Mouse (Mus musculus) neural tube, embryonic 11.5 days (tissue): Measurements from ENCODE around the gene Spag6l. TPM values are rescaled to one million over a fixed set of nuclear protein-coding genes. Genes with fewer than 3 reads are reported as not detected.
"Not testable (repeated sequence)": the region's sequence is repeated elsewhere in the genome, so short reads cannot be mapped to it uniquely, and the experiment has no call there.

ENCODE experiments used
- ATAC-seq: fragments of 200-750 bp; cut with Nextera tagmentation; 2 replicates; pipeline ENCODE4 v1.8.0; 2017; ENCODE audit warnings: moderate number of reproducible peaks, mild to moderate bottlenecking, moderate TSS enrichment, moderate library complexity; ENCODE audit not compliant: insufficient read depth, low FRiP score, low TSS enrichment
- DNase-seq: peaks from one replicate; pipeline ENCODE4 v3.0.0-alpha.2; 2015; ENCODE audit warnings: low spot score
- H3K27ac ChIP-seq: fragments of 300-500 bp; sonication (generic); 2 replicates; pipeline ENCODE4 v1.5.1; 2014; ENCODE audit warnings: low read depth, mild to moderate bottlenecking, low read length
- H3K27me3 ChIP-seq: fragments of 300-500 bp; sonication (generic); 2 replicates; pipeline ENCODE4 v1.6.1; 2014; ENCODE audit warnings: mild to moderate bottlenecking, low read length, mixed read lengths; ENCODE audit not compliant: control insufficient read depth, insufficient read depth
- H3K36me3 ChIP-seq: fragments of 300-500 bp; sonication (generic); 2 replicates; pipeline ENCODE4 v1.6.1; 2014; ENCODE audit warnings: mild to moderate bottlenecking, low read length, moderate library complexity, mixed read lengths; ENCODE audit not compliant: control insufficient read depth, insufficient read depth
- H3K4me1 ChIP-seq: fragments of 300-500 bp; sonication (generic); 2 replicates; pipeline ENCODE4 v1.6.1; 2014; ENCODE audit warnings: low read length, mixed read lengths; ENCODE audit not compliant: control insufficient read depth, insufficient read depth
- H3K4me2 ChIP-seq: fragments of 300-500 bp; sonication (generic); 2 replicates; pipeline ENCODE4 v1.6.1; 2014; ENCODE audit warnings: low read depth, mild to moderate bottlenecking, moderate library complexity
- H3K4me3 ChIP-seq: fragments of 300-500 bp; sonication (generic); 2 replicates; pipeline ENCODE4 v1.5.1; 2014; ENCODE audit warnings: low read depth, low read length
- H3K9ac ChIP-seq: fragments of 300-500 bp; sonication (generic); 2 replicates; pipeline ENCODE4 v1.6.1; 2014; ENCODE audit warnings: mild to moderate bottlenecking, low read length
- H3K9me3 ChIP-seq: fragments of 300-500 bp; sonication (generic); 2 replicates; pipeline ENCODE4 v1.6.1; 2016; ENCODE audit warnings: low read length; ENCODE audit not compliant: control insufficient read depth
- WGBS: fragments of 180-500 bp; shearing (Covaris S2); extraction: QIAGEN DNeasy Blood & Tissue Kit; methylation state at CpG from one replicate; pipeline ENCODE4 v1.1.7; 2014; 5-methylcytosine and 5-hydroxymethylcytosine counted together
- polyA plus RNA-seq: library from polyadenylated mRNA; unstranded; fragments of >200 nt; fragmentation: Nextera tagmentation; extraction: Ambion mirVana; gene quantifications from 2 replicates; pipeline ENCODE4 v1.2.1, GENCODE M21; 2014

Gene Spag6l
- polyA plus RNA-seq, 1 experiment from 2014 or later: 1.2 TPM

- no peaks in the 10 kb centered on the region for H3K9me3 ChIP-seq
- no peak overlapping the region for H3K4me3 ChIP-seq
- ATAC-seq (no peak), DNase-seq (no peak)
- no peak overlapping the region for H3K4me2 ChIP-seq
- 80% methylated on average over 13 of the region's 13 CpGs for WGBS
- H3K4me1 ChIP-seq: no peaks in the 10 kb centered on the region
- H3K27ac ChIP-seq: no peak overlapping the region
- H3K27me3 ChIP-seq: no peaks in the 10 kb centered on the region
- no peaks in the 10 kb centered on the region for H3K36me3 ChIP-seq
- H3K9ac ChIP-seq: no peak overlapping the region
These were observed 27.6 kb upstream of the Spag6l start for GRCm38 (mm10) chr16:16856731-16857476.

GRCm38 (mm10) chr16:16856054-16856453, 26.8 kb upstream of the Spag6l start:
- H3K9me3 ChIP-seq, ATAC-seq, H3K4me3 ChIP-seq, H3K4me2 ChIP-seq, H3K27me3 ChIP-seq, H3K9ac ChIP-seq, DNase-seq, H3K36me3 ChIP-seq, H3K27ac ChIP-seq, H3K4me1 ChIP-seq: not testable (repeated sequence)
- WGBS: 87% methylated on average over 9 of the region's 9 CpGs

GRCm38 (mm10) chr16:16855541-16855940, 26.3 kb upstream of the Spag6l start:
- DNase-seq (no peak), ATAC-seq (no peak)

GRCm38 (mm10) chr16:16854836-16855235, 25.6 kb upstream of the Spag6l start:
- Histone ChIP-seq H3K9ac (no peak overlapping the region), H3K9me3 (no peaks in the 10 kb centered on the region), H3K4me3 (no peak overlapping the region), H3K36me3 (no peaks in the 10 kb centered on the region), H3K27ac (no peak overlapping the region), H3K4me1 (no peaks in the 10 kb centered on the region), H3K4me2 (no peak overlapping the region), H3K27me3 (no peaks in the 10 kb centered on the region)
- 29% methylated on average over 6 of the region's 6 CpGs for WGBS
- DNase-seq: peak; percentile 19
- ATAC-seq: no peak

More at GRCm38 (mm10) chr16:16855541-16855940, 26.3 kb upstream of the Spag6l start:
- Histone ChIP-seq H3K9ac (no peak overlapping the region), H3K4me2 (no peak overlapping the region), H3K36me3 (no peaks in the 10 kb centered on the region), H3K27ac (no peak overlapping the region), H3K4me3 (no peak overlapping the region), H3K9me3 (no peaks in the 10 kb centered on the region), H3K4me1 (no peaks in the 10 kb centered on the region), H3K27me3 (no peaks in the 10 kb centered on the region)
- WGBS: 91% methylated on average over 1 of the region's 1 CpGs

- Histone ChIP-seq H3K9ac (no peak overlapping the region), H3K27ac (no peak overlapping the region), H3K4me3 (no peak overlapping the region), H3K9me3 (no peaks in the 10 kb centered on the region), H3K4me1 (no peaks in the 10 kb centered on the region), H3K36me3 (no peaks in the 10 kb centered on the region), H3K27me3 (no peaks in the 10 kb centered on the region), H3K4me2 (no peak overlapping the region)
- DNase-seq: no peak
- ATAC-seq: no peak
- WGBS: 89% methylated on average over 3 of the region's 3 CpGs
These were observed 23.2 kb upstream of the Spag6l start for GRCm38 (mm10) chr16:16852411-16852810.

- Histone ChIP-seq H3K4me1 (no peaks in the 10 kb centered on the region), H3K4me2 (no peak overlapping the region), H3K9me3 (no peaks in the 10 kb centered on the region), H3K36me3 (no peaks in the 10 kb centered on the region), H3K27ac (no peak overlapping the region), H3K9ac (no peak overlapping the region), H3K4me3 (no peak overlapping the region), H3K27me3 (no peaks in the 10 kb centered on the region)
- DNase-seq: no peak
- no peak for ATAC-seq
These were observed 19.9 kb upstream of the Spag6l start for GRCm38 (mm10) chr16:16849196-16849595.

GRCm38 (mm10) chr16:16829671-16830070, 415 bp upstream of the Spag6l start:
- H3K9ac ChIP-seq: no peak overlapping the region
- H3K36me3 ChIP-seq: no peaks in the 10 kb centered on the region
- H3K27ac ChIP-seq: no peak overlapping the region
- H3K4me3 ChIP-seq: no peak overlapping the region
- 87% methylated on average over 3 of the region's 3 CpGs for whole genome bisulfite sequencing
- no peaks in the 10 kb centered on the region for H3K4me1 ChIP-seq
- no peak overlapping the region for H3K4me2 ChIP-seq
- DNase-seq (no peak), ATAC-seq (peak; percentile 43; the same call in 1 of the 2 replicates)
- H3K9me3 ChIP-seq: no peaks in the 10 kb centered on the region
- no peaks in the 10 kb centered on the region for H3K27me3 ChIP-seq

GRCm38 (mm10) chr16:16826223-16826622, 3.0 kb downstream of the Spag6l start:
- Histone ChIP-seq H3K4me3 (no peak overlapping the region), H3K4me2 (no peak overlapping the region), H3K27ac (no peak overlapping the region), H3K9me3 (no peaks in the 10 kb centered on the region), H3K36me3 (no peaks in the 10 kb centered on the region), H3K9ac (no peak overlapping the region), H3K27me3 (no peaks in the 10 kb centered on the region), H3K4me1 (no peaks in the 10 kb centered on the region)
- WGBS: 90% methylated on average over 2 of the region's 2 CpGs
- ATAC-seq (no peak), DNase-seq (no peak)

- no peak overlapping the region for H3K9ac ChIP-seq
- ATAC-seq (no peak), DNase-seq (no peak)
- no peaks in the 10 kb centered on the region for H3K36me3 ChIP-seq
- no peaks in the 10 kb centered on the region for H3K27me3 ChIP-seq
- 40% methylated on average over 5 of the region's 5 CpGs for WGBS
- no peaks in the 10 kb centered on the region for H3K9me3 ChIP-seq
- H3K4me1 ChIP-seq: no peaks in the 10 kb centered on the region
- no peak overlapping the region for H3K4me3 ChIP-seq
- no peak overlapping the region for H3K27ac ChIP-seq
- H3K4me2 ChIP-seq: no peak overlapping the region
These were observed 3.8 kb downstream of the Spag6l start for GRCm38 (mm10) chr16:16825476-16825875.
